Mouse (Mus musculus) urinary bladder, adult 2 months (tissue): Measurements from ENCODE around the gene 4930467E23Rik. TPM values are rescaled to one million over a fixed set of nuclear protein-coding genes. Genes with fewer than 3 reads are reported as not detected.
A peak's percentile ranks its signal among the peaks of the same experiment; 100 is the strongest.
"Not testable (repeated sequence)": the region's sequence is repeated elsewhere in the genome, so short reads cannot be mapped to it uniquely, and the experiment has no call there.

Experiments used
- DNase-seq: peaks from one replicate; pipeline ENCODE4 v3.0.0; 2022; ENCODE audit warnings: low spot score
- polyA plus RNA-seq: library from polyadenylated mRNA; depleted of rRNA; stranded (reverse); fragments of >200 nt; gene quantifications from 2 replicates; pipeline ENCODE4 v1.2.3, GENCODE M21; 2012

The 4930467E23Rik gene
- polyA plus RNA-seq, 1 experiment = not detected

- DNase-seq = not testable (repeated sequence)
These were observed 18.1 kb upstream of the 4930467E23Rik start for GRCm38 (mm10) chr8:19711171-19711860.

- DNase-seq = not testable (repeated sequence)
These were observed 17.1 kb upstream of the 4930467E23Rik start for GRCm38 (mm10) chr8:19712227-19712750.

GRCm38 (mm10) chr8:19712816-19713215 lies 16.6 kb upstream of the 4930467E23Rik start:
- not testable (repeated sequence) for DNase-seq

GRCm38 (mm10) chr8:19713232-19713834 lies 16.0 kb upstream of the 4930467E23Rik start:
- DNase-seq = peak; percentile 49

GRCm38 (mm10) chr8:19714426-19714825 lies 14.9 kb upstream of the 4930467E23Rik start:
- DNase-seq = not testable (repeated sequence)

- DNase-seq = not testable (repeated sequence)
These were observed 14.1 kb upstream of the 4930467E23Rik start for GRCm38 (mm10) chr8:19715266-19715665.

- not testable (repeated sequence) for DNase-seq
These were observed 11.5 kb upstream of the 4930467E23Rik start for GRCm38 (mm10) chr8:19717851-19718250.

- DNase-seq = not testable (repeated sequence)
These were observed 9.9 kb upstream of the 4930467E23Rik start for GRCm38 (mm10) chr8:19719513-19719912.

- DNase-seq = not testable (repeated sequence)
These were observed 4.5 kb upstream of the 4930467E23Rik start for GRCm38 (mm10) chr8:19724871-19725270.

- DNase-seq = not testable (repeated sequence)
These were observed 22.4 kb downstream of the 4930467E23Rik start for GRCm38 (mm10) chr8:19751773-19752172.

- not testable (repeated sequence) for DNase-seq
These were observed 24.8 kb downstream of the 4930467E23Rik start for GRCm38 (mm10) chr8:19754178-19754577.

- DNase-seq = not testable (repeated sequence)
These were observed 25.6 kb downstream of the 4930467E23Rik start for GRCm38 (mm10) chr8:19754961-19755360.

GRCm38 (mm10) chr8:19761660-19762059 lies 32.3 kb downstream of the 4930467E23Rik start:
- DNase-seq = not testable (repeated sequence)

- not testable (repeated sequence) for DNase-seq
These were observed 33.6 kb downstream of the 4930467E23Rik start for GRCm38 (mm10) chr8:19762860-19763592.

GRCm38 (mm10) chr8:19765531-19765930 lies 36.2 kb downstream of the 4930467E23Rik start:
- DNase-seq = not testable (repeated sequence)

GRCm38 (mm10) chr8:19773461-19773860 lies 44.1 kb downstream of the 4930467E23Rik start:
- DNase-seq = not testable (repeated sequence)

- DNase-seq = not testable (repeated sequence)
These were observed 46.9 kb downstream of the 4930467E23Rik start for GRCm38 (mm10) chr8:19776311-19776710.

- not testable (repeated sequence) for DNase-seq
These were observed 48.1 kb downstream of the 4930467E23Rik start for GRCm38 (mm10) chr8:19777500-19777899.

- DNase-seq = not testable (repeated sequence)
These were observed 48.8 kb downstream of the 4930467E23Rik start for GRCm38 (mm10) chr8:19778126-19778525.

- not testable (repeated sequence) for DNase-seq
These were observed 49.5 kb downstream of the 4930467E23Rik start for GRCm38 (mm10) chr8:19778891-19779290.

- not testable (repeated sequence) for DNase-seq
These were observed 50.8 kb downstream of the 4930467E23Rik start for GRCm38 (mm10) chr8:19780212-19780611.

- DNase-seq = not testable (repeated sequence)
These were observed 51.3 kb downstream of the 4930467E23Rik start for GRCm38 (mm10) chr8:19780658-19781057.
